Mouse (Mus musculus) hindbrain, embryonic 15.5 days (tissue): ENCODE data around the gene Usp32. TPM values are rescaled to one million over a fixed set of nuclear protein-coding genes. Genes with fewer than 3 reads are reported as not detected.
"Not testable (repeated sequence)": the region's sequence is repeated elsewhere in the genome, so short reads cannot be mapped to it uniquely, and the experiment has no call there.

Experiments
- ATAC-seq: fragments of 200-750 bp; cut with Nextera tagmentation; 2 replicates; pipeline ENCODE4 v1.8.0; 2017; ENCODE audit warnings: low read depth, moderate number of reproducible peaks, moderate TSS enrichment; ENCODE audit not compliant: low FRiP score
- H3K27ac ChIP-seq: fragments of 300-500 bp; sonication (generic); replicated peaks from 2 replicates; pipeline ENCODE4 v1.5.1; 2015; ENCODE audit warnings: mild to moderate bottlenecking, inconsistent platforms
- H3K27me3 ChIP-seq: fragments of 300-500 bp; sonication (generic); 2 replicates; pipeline ENCODE4 v1.6.1; 2015; ENCODE audit warnings: control low read depth, inconsistent platforms
- H3K36me3 ChIP-seq: fragments of 300-500 bp; sonication (generic); 2 replicates; pipeline ENCODE4 v1.6.1; 2015; ENCODE audit warnings: control low read depth, inconsistent platforms
- H3K4me1 ChIP-seq: fragments of 300-500 bp; sonication (generic); replicated peaks from 2 replicates; pipeline ENCODE4 v1.6.1; 2015; ENCODE audit warnings: control low read depth, inconsistent platforms
- H3K4me2 ChIP-seq: fragments of 300-500 bp; sonication (generic); 2 replicates; pipeline ENCODE4 v1.6.1; 2015; ENCODE audit warnings: moderate library complexity, mild to moderate bottlenecking, inconsistent platforms
- H3K4me3 ChIP-seq: fragments of 300-500 bp; sonication (generic); 2 replicates; pipeline ENCODE4 v1.5.1; 2015; ENCODE audit warnings: mild to moderate bottlenecking, inconsistent platforms
- H3K9ac ChIP-seq: fragments of 300-500 bp; sonication (generic); 2 replicates; pipeline ENCODE4 v1.6.1; 2015; ENCODE audit warnings: inconsistent platforms
- H3K9me3 ChIP-seq: fragments of 300-500 bp; sonication (generic); 2 replicates; pipeline ENCODE4 v1.6.1; 2016; ENCODE audit warnings: control low read depth, inconsistent platforms
- WGBS: fragments of 180-500 bp; shearing (Covaris S2); methylation state at CpG from one replicate; pipeline ENCODE4 v1.1.7; 2015; 5-methylcytosine and 5-hydroxymethylcytosine counted together
- polyA plus RNA-seq: library from polyadenylated mRNA; unstranded; fragments of >200 nt; fragmentation: Nextera tagmentation; extraction: Ambion mirVana; gene quantifications from 2 replicates; pipeline ENCODE4 v1.2.1, GENCODE M21; 2015

Gene Usp32
- polyA plus RNA-seq, 1 experiment from 2014 or later = 10.6 TPM

DNA sequence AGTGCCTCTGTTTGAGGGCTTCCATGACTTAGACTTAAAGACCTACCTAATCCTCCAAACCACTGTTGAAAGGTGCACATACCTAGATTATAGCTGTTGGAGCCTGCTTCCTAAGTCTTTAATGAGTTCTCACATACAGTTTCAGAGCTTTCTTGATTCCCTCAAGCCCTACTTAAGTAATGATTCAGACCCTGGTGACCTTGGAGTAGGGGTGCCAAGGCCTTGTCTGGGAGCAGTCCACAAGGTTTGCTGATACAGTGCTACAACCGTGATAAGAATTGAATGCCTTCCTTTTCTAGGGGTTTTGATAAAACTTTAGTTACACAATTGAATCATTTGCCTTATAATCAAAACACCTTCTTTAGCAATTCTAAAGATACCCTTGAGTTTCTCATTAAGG is 27.5 kb upstream of the Usp32 start:
- Histone ChIP-seq H3K36me3 (no peaks in the 10 kb centered on the region), H3K4me3 (no peak overlapping the region), H3K4me1 (peaks cover 11% of the 10 kb centered on the region), H3K4me2 (no peak overlapping the region), H3K27me3 (no peaks in the 10 kb centered on the region), H3K27ac (no peak overlapping the region), H3K9me3 (no peaks in the 10 kb centered on the region), H3K9ac (no peak overlapping the region)
- WGBS = 78% methylated on average over 1 of the region's 1 CpGs
- no peak for ATAC-seq

DNA sequence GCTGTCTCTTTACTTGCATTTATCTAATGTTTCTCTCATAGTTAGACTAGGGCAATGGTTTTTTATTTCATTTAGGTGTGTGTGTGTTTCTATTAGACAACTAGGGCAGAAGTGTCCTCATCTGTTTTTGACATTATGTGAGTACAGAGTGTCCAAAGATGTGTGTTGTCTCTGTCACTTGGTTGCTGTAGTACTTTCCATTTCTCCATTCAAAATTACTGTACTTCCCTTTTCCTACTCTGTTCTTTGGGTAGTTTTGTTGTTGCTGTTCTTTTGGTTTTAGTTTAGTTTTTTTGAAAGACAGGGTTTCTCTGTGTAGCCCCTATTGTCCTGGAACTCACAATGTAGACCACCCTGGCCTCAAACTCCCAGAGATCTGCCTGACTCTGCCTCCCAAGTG is 24.4 kb upstream of the Usp32 start:
- H3K27me3 ChIP-seq = no peaks in the 10 kb centered on the region
- no peaks in the 10 kb centered on the region for H3K9me3 ChIP-seq
- ATAC-seq = no peak
- no peaks in the 10 kb centered on the region for H3K4me1 ChIP-seq
- H3K36me3 ChIP-seq = no peaks in the 10 kb centered on the region
- H3K9ac ChIP-seq = no peak overlapping the region
- no peak overlapping the region for H3K4me3 ChIP-seq
- H3K4me2 ChIP-seq = no peak overlapping the region
- no peak overlapping the region for H3K27ac ChIP-seq

DNA sequence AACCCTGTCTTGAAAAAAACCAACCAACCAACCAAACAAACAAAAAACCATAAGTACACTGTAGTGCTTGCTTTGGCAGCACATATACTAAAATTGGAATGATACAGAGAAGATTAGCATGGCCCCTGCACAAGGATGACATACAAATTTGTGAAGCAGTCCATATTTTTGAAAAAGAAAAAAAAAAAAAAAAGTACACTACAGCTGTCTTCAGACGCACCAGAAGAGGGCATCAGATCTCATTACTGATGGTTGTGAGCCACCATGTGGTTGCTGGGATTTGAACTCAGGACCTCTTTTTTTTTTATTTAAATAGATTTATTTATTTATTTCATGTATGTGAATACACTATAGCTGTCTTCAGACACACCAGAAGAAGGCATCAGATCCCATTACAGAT is 23.1 kb upstream of the Usp32 start:
- not testable (repeated sequence) for H3K36me3 ChIP-seq, H3K27me3 ChIP-seq, ATAC-seq, H3K9ac ChIP-seq, H3K27ac ChIP-seq, H3K4me3 ChIP-seq, H3K4me2 ChIP-seq, H3K4me1 ChIP-seq, H3K9me3 ChIP-seq
- 93% methylated on average over 1 of the region's 1 CpGs for WGBS

DNA sequence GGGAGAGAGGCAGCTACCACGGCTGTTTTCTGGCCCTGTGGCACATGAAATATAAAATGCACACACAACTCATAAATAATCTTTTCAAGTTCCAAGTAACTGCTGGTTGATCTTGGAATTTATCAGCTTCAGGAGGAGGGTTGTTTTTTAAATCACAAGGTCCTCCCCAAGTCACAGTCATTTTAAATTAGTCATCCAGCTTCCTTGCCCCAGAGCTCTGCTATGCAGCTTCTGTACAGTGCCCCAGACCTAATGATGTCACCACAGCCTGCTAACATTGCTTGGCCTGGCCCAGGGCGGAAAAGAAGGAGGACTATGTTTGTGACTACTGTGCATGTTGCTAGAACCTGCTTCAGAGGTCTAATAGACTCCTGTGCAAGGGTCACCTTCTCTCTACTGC is 17.3 kb upstream of the Usp32 start:
- no peak overlapping the region for H3K4me3 ChIP-seq
- ATAC-seq = no peak
- WGBS = 81% methylated on average over 2 of the region's 2 CpGs
- H3K9ac ChIP-seq = no peak overlapping the region
- H3K36me3 ChIP-seq = no peaks in the 10 kb centered on the region
- no peaks in the 10 kb centered on the region for H3K4me1 ChIP-seq
- H3K9me3 ChIP-seq = no peaks in the 10 kb centered on the region
- H3K4me2 ChIP-seq = no peak overlapping the region
- H3K27ac ChIP-seq = no peak overlapping the region
- no peaks in the 10 kb centered on the region for H3K27me3 ChIP-seq

DNA sequence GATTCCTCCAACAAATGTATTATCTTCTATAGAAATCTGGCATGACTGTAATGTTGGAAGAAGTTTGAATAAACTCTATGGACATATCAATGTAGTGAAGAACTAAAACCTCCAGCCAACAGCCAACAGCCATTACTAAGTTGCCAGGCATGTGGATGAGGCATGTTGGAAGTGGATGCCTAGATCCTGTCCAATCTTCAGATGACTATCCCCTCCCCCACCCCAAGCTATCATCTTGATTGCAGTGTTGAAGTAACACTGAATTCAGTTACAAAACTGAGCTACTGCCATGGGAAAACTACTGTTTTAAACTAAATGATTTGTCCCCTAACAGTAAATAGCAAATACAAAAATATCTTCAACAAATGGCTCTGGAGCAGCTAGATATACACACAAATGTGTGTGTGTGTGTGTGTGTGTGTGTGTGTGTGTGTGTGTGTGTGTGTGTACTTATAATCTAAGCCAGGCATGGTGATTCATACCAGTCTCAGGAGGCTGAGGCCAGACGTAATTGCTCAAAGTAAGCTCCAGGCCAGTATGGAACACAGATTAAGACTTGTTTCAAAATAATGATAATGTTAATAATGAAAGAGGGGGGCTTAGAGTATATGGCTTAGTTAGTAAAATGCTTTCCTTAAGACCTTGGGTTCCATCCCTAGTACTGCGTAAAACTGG is 12.4 kb upstream of the Usp32 start:
- Histone ChIP-seq H3K9ac (no peak overlapping the region), H3K4me2 (no peak overlapping the region), H3K27ac (no peak overlapping the region), H3K9me3 (no peaks in the 10 kb centered on the region), H3K4me1 (no peaks in the 10 kb centered on the region), H3K4me3 (no peak overlapping the region), H3K36me3 (no peaks in the 10 kb centered on the region), H3K27me3 (no peaks in the 10 kb centered on the region)
- WGBS = 93% methylated on average over 2 of the region's 2 CpGs
- ATAC-seq = no peak

DNA sequence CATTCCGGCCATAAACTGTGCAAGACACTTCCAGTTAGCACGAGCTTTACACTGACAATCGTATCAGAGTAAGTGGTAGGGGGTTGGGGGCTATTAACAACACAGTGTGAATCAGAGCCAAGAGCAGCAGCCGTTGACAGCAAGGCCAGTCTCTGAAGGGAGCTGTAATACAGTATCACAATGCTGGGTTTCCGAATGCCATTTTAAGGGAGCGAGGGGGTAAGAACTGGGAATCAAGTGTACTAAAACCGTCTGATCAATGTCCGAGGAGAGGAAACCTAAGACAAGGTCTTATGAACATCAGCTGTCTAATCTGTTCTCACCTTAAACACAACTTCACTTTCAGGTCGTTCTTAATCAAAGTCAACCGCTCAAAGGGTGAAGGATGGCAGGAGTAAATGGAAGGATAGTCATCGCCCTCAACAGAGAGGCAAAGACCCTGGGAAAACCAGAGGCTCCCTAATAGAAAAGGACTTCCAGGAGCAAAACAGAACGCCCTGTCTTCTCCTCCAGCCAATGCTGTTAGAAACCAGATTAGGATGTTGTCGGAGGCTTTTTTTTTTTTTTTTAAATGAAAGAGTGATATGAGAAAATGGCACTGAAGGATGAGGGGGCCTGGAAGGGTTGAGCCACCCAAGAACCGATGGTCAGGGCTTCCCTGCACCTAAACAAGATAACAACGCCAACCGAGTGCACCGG is 1.0 kb downstream of the Usp32 start:
- Histone ChIP-seq H3K27me3 (no peaks in the 10 kb centered on the region), H3K27ac (peak overlapping the region; percentile 94), H3K4me2 (peak overlapping the region; percentile 65), H3K9ac (peak overlapping the region; percentile 90), H3K36me3 (no peaks in the 10 kb centered on the region), H3K4me3 (peak overlapping the region; percentile 87), H3K9me3 (no peaks in the 10 kb centered on the region), H3K4me1 (peaks cover 29% of the 10 kb centered on the region)
- no peak; the same call in 1 of the 2 replicates for ATAC-seq
- WGBS = under 1% methylated on average over 17 of the region's 17 CpGs

DNA sequence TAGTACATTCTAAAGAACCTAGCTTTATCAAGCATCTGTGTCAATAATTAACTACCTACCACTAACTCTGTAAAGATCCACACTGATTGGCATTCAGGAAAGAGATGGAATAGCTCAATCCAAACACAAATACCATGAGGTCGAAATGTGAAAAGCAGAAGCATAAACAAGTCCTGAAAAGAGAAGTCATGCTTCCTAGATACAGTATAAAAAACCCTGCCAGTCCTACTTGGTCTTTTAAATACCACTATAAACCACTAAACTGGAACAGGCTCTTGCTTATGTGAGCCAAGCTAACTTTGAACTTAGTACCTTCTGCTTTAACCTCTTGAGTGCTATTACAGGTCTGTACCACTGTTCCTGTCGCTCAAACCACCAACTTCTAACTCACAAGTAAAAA is 8.4 kb downstream of the Usp32 start:
- Histone ChIP-seq H3K9me3 (no peaks in the 10 kb centered on the region), H3K4me2 (no peak overlapping the region), H3K9ac (no peak overlapping the region), H3K27ac (no peak overlapping the region), H3K4me1 (0 out of 2 replicates have a peak, but pooled peaks cover 4% of the 10 kb centered on the region), H3K36me3 (no peaks in the 10 kb centered on the region), H3K4me3 (no peak overlapping the region), H3K27me3 (no peaks in the 10 kb centered on the region)
- ATAC-seq = no peak
- WGBS = 78% methylated on average over 2 of the region's 2 CpGs

DNA sequence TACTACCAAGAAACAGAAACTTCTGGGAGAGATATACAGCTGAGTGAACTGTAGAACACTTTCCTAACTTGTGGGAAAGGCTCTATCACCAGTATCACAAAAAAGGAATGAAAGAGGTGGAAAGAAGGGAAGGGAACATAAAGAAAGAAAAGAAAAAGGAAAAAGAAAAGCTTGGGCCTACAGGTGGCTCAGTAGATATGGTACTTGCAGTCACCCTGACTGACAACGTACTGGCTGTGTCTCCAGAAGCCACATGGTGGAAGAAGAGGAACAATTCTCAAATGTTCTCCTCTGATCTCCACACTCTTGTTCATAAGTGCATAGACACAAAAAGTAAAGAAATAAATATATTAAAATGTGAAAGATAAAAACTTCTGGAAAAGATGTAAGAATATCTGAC is 11.1 kb downstream of the Usp32 start:
- ATAC-seq = no peak
- H3K9ac ChIP-seq = no peak overlapping the region
- no peaks in the 10 kb centered on the region for H3K36me3 ChIP-seq
- H3K27me3 ChIP-seq = no peaks in the 10 kb centered on the region
- no peak overlapping the region for H3K4me2 ChIP-seq
- H3K4me1 ChIP-seq = no peaks in the 10 kb centered on the region
- 93% methylated on average over 1 of the region's 1 CpGs for WGBS
- H3K4me3 ChIP-seq = no peak overlapping the region
- no peak overlapping the region for H3K27ac ChIP-seq
- no peaks in the 10 kb centered on the region for H3K9me3 ChIP-seq

DNA sequence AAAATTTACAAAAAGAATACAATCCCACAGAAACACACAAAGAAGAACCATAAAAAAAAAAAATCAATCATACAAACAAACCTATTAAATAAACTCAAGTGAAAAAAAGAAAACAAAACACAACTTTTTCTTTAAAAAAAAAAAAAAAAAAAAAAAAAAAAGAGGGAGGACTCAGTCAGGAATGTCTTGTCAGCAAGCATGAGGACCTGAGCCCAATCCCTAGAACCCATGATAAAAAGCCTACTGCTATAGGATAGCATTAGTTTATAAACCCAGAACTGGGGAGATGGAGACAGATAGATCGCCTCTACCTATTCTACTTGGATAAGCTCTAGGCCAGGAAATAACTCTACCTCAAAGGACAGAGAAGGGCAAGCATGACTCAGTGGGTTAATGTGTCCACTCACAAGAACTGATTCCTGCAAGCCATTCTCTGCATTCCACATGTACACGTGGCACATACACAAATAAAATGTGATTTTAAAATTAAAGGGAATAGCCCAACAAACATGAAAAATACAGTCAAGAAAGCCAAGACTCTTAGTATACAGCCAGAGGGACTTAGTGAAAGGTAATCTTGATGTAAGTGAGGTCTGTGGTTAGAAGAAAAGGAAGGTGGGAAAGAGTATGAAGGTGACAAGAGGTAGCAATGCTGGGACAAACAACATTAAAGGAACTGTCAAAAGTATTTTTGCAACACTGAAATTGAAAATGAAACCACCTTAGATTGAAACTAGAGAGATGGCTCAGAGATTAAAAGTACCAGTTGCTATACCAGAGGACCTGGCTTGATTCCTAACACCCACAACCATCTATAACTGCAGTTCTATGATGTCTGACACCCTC is 13.5 kb downstream of the Usp32 start:
- Histone ChIP-seq H3K9ac (no peak overlapping the region), H3K9me3 (no peaks in the 10 kb centered on the region), H3K4me3 (no peak overlapping the region), H3K4me1 (no peaks in the 10 kb centered on the region), H3K4me2 (no peak overlapping the region), H3K36me3 (no peaks in the 10 kb centered on the region), H3K27me3 (no peaks in the 10 kb centered on the region), H3K27ac (no peak overlapping the region)
- WGBS = 91% methylated on average over 2 of the region's 2 CpGs
- ATAC-seq = no peak

DNA sequence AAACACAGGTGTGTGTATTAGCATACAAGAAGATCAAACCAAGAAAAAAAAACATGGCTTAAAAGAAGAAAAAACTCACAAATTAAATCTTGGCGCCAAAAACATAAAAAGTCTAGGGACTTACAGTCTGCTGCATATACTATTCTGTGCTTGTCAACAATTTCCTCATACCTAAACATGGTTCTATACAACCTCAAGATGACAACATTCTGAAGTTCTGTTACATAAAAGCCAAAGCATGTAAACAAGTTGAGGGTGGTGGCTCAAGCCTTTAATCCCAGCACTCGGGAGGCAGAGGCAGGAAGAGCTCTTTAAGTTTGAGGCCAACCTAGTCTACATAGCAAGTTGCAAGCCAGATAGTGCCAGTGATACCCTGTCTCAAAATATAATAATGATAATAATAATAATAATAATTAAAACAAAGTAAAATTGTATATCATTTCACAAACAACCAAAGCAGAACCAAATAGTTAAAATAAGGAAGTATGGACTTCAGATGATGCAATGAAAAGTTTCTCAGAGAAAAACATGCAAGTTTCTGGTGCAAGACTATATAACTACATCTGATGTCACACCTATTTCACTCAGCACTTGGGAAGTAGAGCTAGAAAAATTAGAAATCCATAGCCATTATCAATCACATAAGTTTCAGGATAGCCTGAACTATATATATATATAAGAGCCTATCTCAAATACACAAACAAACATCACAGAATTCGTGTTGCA is 16.5 kb downstream of the Usp32 start:
- Histone ChIP-seq H3K27ac (no peak overlapping the region), H3K36me3 (no peaks in the 10 kb centered on the region), H3K9me3 (no peaks in the 10 kb centered on the region), H3K27me3 (no peaks in the 10 kb centered on the region), H3K9ac (no peak overlapping the region), H3K4me3 (no peak overlapping the region), H3K4me1 (no peaks in the 10 kb centered on the region), H3K4me2 (no peak overlapping the region)
- no peak for ATAC-seq
- WGBS = 92% methylated on average over 3 of the region's 3 CpGs

DNA sequence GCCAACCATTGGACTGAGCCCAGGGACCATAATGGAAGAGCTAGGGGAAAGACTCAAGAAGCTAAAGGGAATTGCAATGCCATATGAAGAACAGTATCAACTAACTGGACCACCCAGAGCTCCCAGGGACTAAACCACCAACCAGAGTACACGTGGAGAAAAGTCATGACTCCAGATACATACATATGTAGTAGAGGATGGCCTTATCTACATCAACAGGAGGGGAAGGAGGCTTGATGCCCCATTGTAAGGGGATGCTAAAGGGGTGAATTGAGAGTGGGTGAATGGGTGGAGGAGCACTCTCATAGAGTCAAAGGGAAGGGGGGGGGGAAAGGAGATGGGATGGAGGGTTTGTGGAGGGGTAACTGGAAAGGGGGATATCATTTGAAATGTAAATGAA is 17.9 kb downstream of the Usp32 start:
- H3K36me3 ChIP-seq = no peaks in the 10 kb centered on the region
- H3K4me3 ChIP-seq = no peak overlapping the region
- no peaks in the 10 kb centered on the region for H3K27me3 ChIP-seq
- no peak overlapping the region for H3K27ac ChIP-seq
- ATAC-seq = no peak
- 80% methylated on average over 1 of the region's 1 CpGs for WGBS
- H3K4me2 ChIP-seq = no peak overlapping the region
- H3K9ac ChIP-seq = no peak overlapping the region
- H3K9me3 ChIP-seq = no peaks in the 10 kb centered on the region
- no peaks in the 10 kb centered on the region for H3K4me1 ChIP-seq

DNA sequence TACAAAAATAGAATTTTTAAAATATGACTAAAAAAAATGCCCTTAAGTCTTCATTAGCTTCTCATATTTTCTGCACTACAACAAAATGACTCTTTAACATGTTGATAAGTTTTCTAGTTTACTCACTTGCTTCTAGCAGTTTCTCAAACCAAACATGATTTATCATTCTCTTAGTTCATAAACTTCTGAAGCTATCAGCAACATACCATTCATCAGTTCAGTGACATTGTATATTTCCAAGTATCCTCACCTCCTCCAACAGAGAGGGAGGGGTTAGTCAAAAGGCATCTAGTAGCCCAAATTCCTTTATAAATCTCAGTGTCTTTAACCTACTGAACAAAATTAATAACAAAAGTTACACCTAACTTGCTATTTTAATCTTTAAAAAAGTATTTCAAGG is 22.8 kb downstream of the Usp32 start:
- H3K9me3 ChIP-seq = no peaks in the 10 kb centered on the region
- no peak for ATAC-seq

More for the DNA sequence above, 22.8 kb downstream of the Usp32 start:
- Histone ChIP-seq H3K27me3 (no peaks in the 10 kb centered on the region), H3K27ac (no peak overlapping the region), H3K4me3 (no peak overlapping the region), H3K9ac (no peak overlapping the region), H3K4me2 (no peak overlapping the region), H3K4me1 (no peaks in the 10 kb centered on the region), H3K36me3 (no peaks in the 10 kb centered on the region)
